Mouse (Mus musculus): ENCODE measurements at regions not wholly inside any gene's neighbourhood (a gene's known extent, or its start where the extent isn't known, plus 50 kb on each side); places are given as distances from the start of the nearest gene placed in this dataset.

- no peak for DNase-seq (ENCODE audit: low spot score in 2 of 2)
Measured at GRCm38 (mm10) chr17:68120744-68121143, 116.8 kb upstream of the Arhgap28 start.

GRCm38 (mm10) chr17:68134373-68134772 is 130.5 kb upstream of the Arhgap28 start:
- no peak for DNase-seq (ENCODE audit: low spot score in 2 of 2)

GRCm38 (mm10) chr17:68135436-68135835 is 131.5 kb upstream of the Arhgap28 start:
- no peak for DNase-seq (ENCODE audit: low spot score in 2 of 2)

GRCm38 (mm10) chr17:68143307-68143706 is 130.3 kb upstream of the L3mbtl4 start:
- DNase-seq (ENCODE audit: low spot score in 2 of 2): no peak

- DNase-seq (ENCODE audit: low spot score in 2 of 2): no peak
Measured at GRCm38 (mm10) chr17:68149237-68149792, 124.3 kb upstream of the L3mbtl4 start.

GRCm38 (mm10) chr17:68152438-68153120 is 121.0 kb upstream of the L3mbtl4 start:
- no peak for DNase-seq (ENCODE audit: low spot score in 2 of 2)

- no peak for DNase-seq (ENCODE audit: low spot score in 2 of 2)
Measured at GRCm38 (mm10) chr17:68154879-68155278, 118.7 kb upstream of the L3mbtl4 start.

- peak in 1 of 2 experiments; percentile 30 for DNase-seq (ENCODE audit: low spot score in 2 of 2)
Measured at GRCm38 (mm10) chr17:68158172-68158651, 115.4 kb upstream of the L3mbtl4 start.

- no peak for DNase-seq (ENCODE audit: low spot score in 2 of 2)
Measured at GRCm38 (mm10) chr17:68161107-68161506, 112.5 kb upstream of the L3mbtl4 start.

GRCm38 (mm10) chr17:68163545-68163944 is 110.1 kb upstream of the L3mbtl4 start:
- no peak for DNase-seq (ENCODE audit: low spot score in 2 of 2)

- DNase-seq (ENCODE audit: low spot score in 2 of 2): no peak
Measured at GRCm38 (mm10) chr17:68164666-68165065, 108.9 kb upstream of the L3mbtl4 start.

- DNase-seq (ENCODE audit: low spot score in 2 of 2): no peak
Measured at GRCm38 (mm10) chr17:68165171-68165825, 108.3 kb upstream of the L3mbtl4 start.

- no peak for DNase-seq (ENCODE audit: low spot score in 2 of 2)
Measured at GRCm38 (mm10) chr17:68166397-68166796, 107.2 kb upstream of the L3mbtl4 start.

- no peak for DNase-seq (ENCODE audit: low spot score in 2 of 2)
Measured at GRCm38 (mm10) chr17:68172838-68173237, 100.8 kb upstream of the L3mbtl4 start.

GRCm38 (mm10) chr17:68176611-68177165 is 96.9 kb upstream of the L3mbtl4 start:
- DNase-seq (ENCODE audit: low spot score in 2 of 2): peak in 1 of 2 experiments; percentile 65

- DNase-seq (ENCODE audit: low spot score in 2 of 2): peak in 1 of 2 experiments; percentile 47
Measured at GRCm38 (mm10) chr17:68177835-68178234, 95.8 kb upstream of the L3mbtl4 start.

- DNase-seq (ENCODE audit: low spot score in 2 of 2): no peak
Measured at GRCm38 (mm10) chr17:68185385-68185784, 88.2 kb upstream of the L3mbtl4 start.

- DNase-seq (ENCODE audit: low spot score in 2 of 2): no peak
Measured at GRCm38 (mm10) chr17:68189888-68190287, 83.7 kb upstream of the L3mbtl4 start.

- DNase-seq (ENCODE audit: low spot score in 2 of 2): no peak
Measured at GRCm38 (mm10) chr17:68205545-68205944, 68.1 kb upstream of the L3mbtl4 start.

GRCm38 (mm10) chr17:68208837-68209236 is 64.8 kb upstream of the L3mbtl4 start:
- DNase-seq (ENCODE audit: low spot score in 2 of 2): no peak

GRCm38 (mm10) chr17:68210313-68211254 is 63.0 kb upstream of the L3mbtl4 start:
- peak in 1 of 2 experiments; percentile 15 for DNase-seq (ENCODE audit: low spot score in 2 of 2)

Measured in cerebellum, postnatal 4 days (tissue).